Mouse (Mus musculus) layer of hippocampus, postnatal 25 days (tissue): ENCODE results near the gene Kcna6. TPM values are rescaled to one million over a fixed set of nuclear protein-coding genes. Genes with fewer than 3 reads are reported as not detected.

Experiments
- total RNA-seq, 2 experiments: library from RNA; stranded (reverse); gene quantifications; 2 replicates each; pipeline ENCODE4 v1.2.3; 2021

Gene Kcna6
- total RNA-seq, 2 experiments from 2014 or later = 48.6 to 51.2 TPM

Other genes with a start within 250 kb of the Kcna6 start
- gene Kcna5, start 205.3 kb downstream of the Kcna6 start, total RNA-seq = 1 to 10 TPM; 1.6 to 1.7 TPM
- 100 to 1,000 TPM; 107 to 115 TPM for gene Kcna1, start 94.3 kb downstream of the Kcna6 start, total RNA-seq
- gene Ndufa9, start 108.5 kb upstream of the Kcna6 start, total RNA-seq = 100 to 1,000 TPM; 145 to 164 TPM
- under 1 TPM; 0.20 to 0.23 TPM for gene Akap3, start 112.4 kb upstream of the Kcna6 start, total RNA-seq
- gene Dyrk4, start 181.2 kb upstream of the Kcna6 start, total RNA-seq = under 1 TPM in 1 of 2 experiments, not detected in 1; 0.15 TPM
- gene Rad51ap1, start 198.9 kb upstream of the Kcna6 start, total RNA-seq = 1 to 10 TPM; 1.5 to 1.7 TPM
- 10 to 100 TPM; 39.5 to 44.0 TPM for gene D6Wsu163e, start 199.3 kb upstream of the Kcna6 start, total RNA-seq